Mouse (Mus musculus): ENCODE data around the gene Odf3l1. TPM values are rescaled to one million over a fixed set of nuclear protein-coding genes. Genes with fewer than 3 reads are reported as not detected.
A peak's percentile ranks its signal among the peaks of the same experiment; 100 is the strongest.

Gene Odf3l1
- polyA plus RNA-seq, 1 experiment: 304 TPM

GRCm38 (mm10) chr9:56850128-56850904 lies 14.2 kb downstream of the Odf3l1 start:
- TF ChIP-seq CTCF (IDR thresholded peaks at IDR 0.05; ENCODE audit: control insufficient read depth, insufficient read depth, insufficient replicate concordance, low read depth, low read length) (no peak), POLR2A (IDR thresholded peaks at IDR 0.05; ENCODE audit: control insufficient read depth, low read depth, low read length) (no peak)
- Histone ChIP-seq H3K27ac (ENCODE audit: control insufficient read depth, insufficient read depth, low read depth, low read length) (no peak overlapping the region), H3K27me3 (ENCODE audit: control insufficient read depth, insufficient read depth, low read length) (no peaks in the 10 kb centered on the region), H3K4me3 (ENCODE audit: control insufficient read depth, low read depth, low read length) (peak overlapping the region; percentile 74), H3K36me3 (ENCODE audit: control insufficient read depth, insufficient read depth, low read length) (no peaks in the 10 kb centered on the region), H3K4me1 (ENCODE audit: control insufficient read depth, insufficient read depth, low read length) (peaks cover 6% of the 10 kb centered on the region)

- H3K4me1 ChIP-seq (ENCODE audit: control insufficient read depth, insufficient read depth, low read length): peaks cover 6% of the 10 kb centered on the region
- H3K27ac ChIP-seq (ENCODE audit: control insufficient read depth, insufficient read depth, low read depth, low read length): no peak overlapping the region
- peak; percentile 68; the same call in 1 of the 2 replicates for TF ChIP-seq CTCF (IDR thresholded peaks at IDR 0.05; ENCODE audit: control insufficient read depth, insufficient read depth, insufficient replicate concordance, low read depth, low read length)
- no peak for TF ChIP-seq POLR2A (IDR thresholded peaks at IDR 0.05; ENCODE audit: control insufficient read depth, low read depth, low read length)
- H3K36me3 ChIP-seq (ENCODE audit: control insufficient read depth, insufficient read depth, low read length): no peaks in the 10 kb centered on the region
- no peaks in the 10 kb centered on the region for H3K27me3 ChIP-seq (ENCODE audit: control insufficient read depth, insufficient read depth, low read length)
- no peak overlapping the region for H3K4me3 ChIP-seq (ENCODE audit: control insufficient read depth, low read depth, low read length)
Observed at GRCm38 (mm10) chr9:56847523-56847922, 17.0 kb downstream of the Odf3l1 start.

GRCm38 (mm10) chr9:56844644-56845043 lies 19.8 kb downstream of the Odf3l1 start:
- H3K27me3 ChIP-seq (ENCODE audit: control insufficient read depth, insufficient read depth, low read length): no peaks in the 10 kb centered on the region
- H3K36me3 ChIP-seq (ENCODE audit: control insufficient read depth, insufficient read depth, low read length): no peaks in the 10 kb centered on the region
- H3K4me1 ChIP-seq (ENCODE audit: control insufficient read depth, insufficient read depth, low read length): no peaks in the 10 kb centered on the region
- TF ChIP-seq POLR2A (IDR thresholded peaks at IDR 0.05; ENCODE audit: control insufficient read depth, low read depth, low read length) (no peak), CTCF (IDR thresholded peaks at IDR 0.05; ENCODE audit: control insufficient read depth, insufficient read depth, insufficient replicate concordance, low read depth, low read length) (no peak)
- H3K27ac ChIP-seq (ENCODE audit: control insufficient read depth, insufficient read depth, low read depth, low read length): no peak overlapping the region
- H3K4me3 ChIP-seq (ENCODE audit: control insufficient read depth, low read depth, low read length): no peak overlapping the region

GRCm38 (mm10) chr9:56843679-56844188 lies 20.7 kb downstream of the Odf3l1 start:
- H3K27ac ChIP-seq (ENCODE audit: control insufficient read depth, insufficient read depth, low read depth, low read length): no peak overlapping the region

GRCm38 (mm10) chr9:56842303-56842719 lies 22.2 kb downstream of the Odf3l1 start:
- Histone ChIP-seq H3K36me3 (ENCODE audit: control insufficient read depth, insufficient read depth, low read length) (no peaks in the 10 kb centered on the region), H3K4me1 (ENCODE audit: control insufficient read depth, insufficient read depth, low read length) (no peaks in the 10 kb centered on the region), H3K27ac (ENCODE audit: control insufficient read depth, insufficient read depth, low read depth, low read length) (no peak overlapping the region), H3K27me3 (ENCODE audit: control insufficient read depth, insufficient read depth, low read length) (no peaks in the 10 kb centered on the region), H3K4me3 (ENCODE audit: control insufficient read depth, low read depth, low read length) (no peak overlapping the region)
- TF ChIP-seq POLR2A (IDR thresholded peaks at IDR 0.05; ENCODE audit: control insufficient read depth, low read depth, low read length): no peak
- no peak for TF ChIP-seq CTCF (IDR thresholded peaks at IDR 0.05; ENCODE audit: control insufficient read depth, insufficient read depth, insufficient replicate concordance, low read depth, low read length)

More at GRCm38 (mm10) chr9:56843679-56844188, 20.7 kb downstream of the Odf3l1 start:
- TF ChIP-seq CTCF (IDR thresholded peaks at IDR 0.05; ENCODE audit: control insufficient read depth, insufficient read depth, insufficient replicate concordance, low read depth, low read length) (peak; percentile 81; the same call in 1 of the 2 replicates), POLR2A (IDR thresholded peaks at IDR 0.05; ENCODE audit: control insufficient read depth, low read depth, low read length) (no peak)
- no peaks in the 10 kb centered on the region for H3K4me1 ChIP-seq (ENCODE audit: control insufficient read depth, insufficient read depth, low read length)
- H3K36me3 ChIP-seq (ENCODE audit: control insufficient read depth, insufficient read depth, low read length): no peaks in the 10 kb centered on the region
- no peak overlapping the region for H3K4me3 ChIP-seq (ENCODE audit: control insufficient read depth, low read depth, low read length)
- H3K27me3 ChIP-seq (ENCODE audit: control insufficient read depth, insufficient read depth, low read length): no peaks in the 10 kb centered on the region

- H3K4me1 ChIP-seq (ENCODE audit: control insufficient read depth, insufficient read depth, low read length): no peaks in the 10 kb centered on the region
- TF ChIP-seq CTCF (IDR thresholded peaks at IDR 0.05; ENCODE audit: control insufficient read depth, insufficient read depth, insufficient replicate concordance, low read depth, low read length) (no peak), POLR2A (IDR thresholded peaks at IDR 0.05; ENCODE audit: control insufficient read depth, low read depth, low read length) (no peak)
- no peak overlapping the region for H3K4me3 ChIP-seq (ENCODE audit: control insufficient read depth, low read depth, low read length)
- H3K27ac ChIP-seq (ENCODE audit: control insufficient read depth, insufficient read depth, low read depth, low read length): no peak overlapping the region
- H3K36me3 ChIP-seq (ENCODE audit: control insufficient read depth, insufficient read depth, low read length): no peaks in the 10 kb centered on the region
- no peaks in the 10 kb centered on the region for H3K27me3 ChIP-seq (ENCODE audit: control insufficient read depth, insufficient read depth, low read length)
Observed at GRCm38 (mm10) chr9:56841864-56842263, 22.6 kb downstream of the Odf3l1 start.

GRCm38 (mm10) chr9:56840721-56841120 lies 23.8 kb downstream of the Odf3l1 start:
- H3K27ac ChIP-seq (ENCODE audit: control insufficient read depth, insufficient read depth, low read depth, low read length): no peak overlapping the region
- H3K4me1 ChIP-seq (ENCODE audit: control insufficient read depth, insufficient read depth, low read length): no peaks in the 10 kb centered on the region
- TF ChIP-seq POLR2A (IDR thresholded peaks at IDR 0.05; ENCODE audit: control insufficient read depth, low read depth, low read length): no peak
- TF ChIP-seq CTCF (IDR thresholded peaks at IDR 0.05; ENCODE audit: control insufficient read depth, insufficient read depth, insufficient replicate concordance, low read depth, low read length): no peak
- H3K36me3 ChIP-seq (ENCODE audit: control insufficient read depth, insufficient read depth, low read length): no peaks in the 10 kb centered on the region
- H3K4me3 ChIP-seq (ENCODE audit: control insufficient read depth, low read depth, low read length): no peak overlapping the region
- no peaks in the 10 kb centered on the region for H3K27me3 ChIP-seq (ENCODE audit: control insufficient read depth, insufficient read depth, low read length)
